Mouse (Mus musculus): ENCODE measurements around the gene Oas1c.

DNA sequence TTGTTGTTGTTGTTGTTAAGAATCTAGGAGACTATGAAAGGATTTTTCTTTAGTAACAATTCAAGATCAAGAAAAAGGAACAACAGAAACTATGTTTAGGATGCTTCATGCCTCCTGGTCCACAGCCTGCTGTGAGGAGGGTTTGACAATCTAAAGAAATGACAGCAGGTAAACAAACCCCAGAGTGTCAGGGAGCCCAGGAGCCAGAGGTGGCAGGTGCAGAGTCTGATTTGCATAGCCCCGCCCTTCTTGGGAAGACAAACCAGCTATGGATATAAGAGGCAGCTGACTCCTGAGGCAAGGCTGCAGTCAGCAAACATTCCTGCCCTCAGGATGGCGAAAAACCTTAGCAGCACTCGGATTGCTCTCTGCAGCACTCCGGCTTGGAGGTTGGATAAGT, 48.8 kb upstream of the Oas1c start, which contains the start of gene Oas1h:
- TF ChIP-seq POLR2A (IDR thresholded peaks at IDR 0.05; ENCODE audit: borderline replicate concordance, extremely low read depth, low read depth, low read length), result no peak
- no peak for TF ChIP-seq CTCF (IDR thresholded peaks at IDR 0.05; ENCODE audit: insufficient read depth, low read length)

All from lung, adult 2 months (tissue).